Mouse (Mus musculus) C2C12 (cell line): Measurements from ENCODE around the gene Rsph6a. TPM values are rescaled to one million over a fixed set of nuclear protein-coding genes. Genes with fewer than 3 reads are reported as not detected.
A peak's percentile ranks its signal among the peaks of the same experiment; 100 is the strongest.

ENCODE experiments used
- H3K27me3 ChIP-seq: one replicate; pipeline ENCODE4 v1.6.1; 2011; ENCODE audit not compliant: control insufficient read depth, insufficient read depth, insufficient read length
- H3K36me3 ChIP-seq: one replicate; pipeline ENCODE4 v1.6.1; 2011; ENCODE audit not compliant: control insufficient read depth, insufficient read depth
- H3K4me3 ChIP-seq: one replicate; pipeline ENCODE4 v1.5.1; 2011; ENCODE audit warnings: mild to moderate bottlenecking, control low read depth; ENCODE audit not compliant: poor library complexity, insufficient read depth, severe bottlenecking
- H3K79me2 ChIP-seq: one replicate; pipeline ENCODE4 v1.6.1; 2011; ENCODE audit not compliant: control insufficient read depth, insufficient read depth
- H3K79me3 ChIP-seq: one replicate; pipeline ENCODE4 v1.6.1; 2011; ENCODE audit warnings: low read depth, control low read depth
- H3ac ChIP-seq: one replicate; pipeline ENCODE3; 2011; ENCODE audit warnings: low read depth; ENCODE audit not compliant: control insufficient read depth, insufficient read length
- CEBPB ChIP-seq: IDR thresholded peaks from one replicate; pipeline ENCODE4 v1.6.1; 2011; ENCODE audit warnings: low read depth, mild to moderate bottlenecking, control low read depth, moderate library complexity
- CTCF ChIP-seq: IDR thresholded peaks from one replicate; pipeline ENCODE4 v1.5.1; 2011; ENCODE audit not compliant: control insufficient read depth, insufficient read depth, insufficient read length
- FOSL1 ChIP-seq: IDR thresholded peaks from one replicate; pipeline ENCODE4 v1.8.0; 2011; ENCODE audit warnings: mild to moderate bottlenecking, low read length; ENCODE audit not compliant: poor library complexity, insufficient read depth, severe bottlenecking
- MAX ChIP-seq: IDR thresholded peaks from one replicate; pipeline ENCODE4 v1.6.1; 2011; ENCODE audit warnings: mild to moderate bottlenecking, control low read depth
- MYOD1 ChIP-seq: IDR thresholded peaks from one replicate; pipeline ENCODE4 v1.6.1; 2011; ENCODE audit warnings: low read depth; ENCODE audit not compliant: control insufficient read depth, insufficient read length
- MYOG ChIP-seq: IDR thresholded peaks from one replicate; pipeline ENCODE4 v1.6.1; 2011; ENCODE audit not compliant: control insufficient read depth, insufficient read length; ENCODE audit errors: extremely low read depth
- USF1 ChIP-seq: IDR thresholded peaks from one replicate; pipeline ENCODE4 v1.6.1; 2011; ENCODE audit warnings: low read depth, mild to moderate bottlenecking, control low read depth, moderate library complexity
- polyA plus RNA-seq: library from polyadenylated mRNA; unstranded; fragments of >200 nt; fragmentation: generic; extraction: Trizol; gene quantifications from one replicate; pipeline ENCODE4 v1.2.1, GENCODE M21; 2012; ENCODE audit warnings: missing spikeins

Gene Rsph6a
- polyA plus RNA-seq, 1 experiment, result 0.09 TPM

- no peaks in the 10 kb centered on the region for H3K36me3 ChIP-seq
- H3K27me3 ChIP-seq, result peaks cover 12% of the 10 kb centered on the region
- TF ChIP-seq CTCF (no peak), MYOD1 (no peak)
- H3K79me3 ChIP-seq, result peaks cover 17% of the 10 kb centered on the region
- no peak overlapping the region for H3K4me3 ChIP-seq
- H3ac ChIP-seq, result no peak overlapping the region
- peaks cover 30% of the 10 kb centered on the region for H3K79me2 ChIP-seq
Observed at GRCm38 (mm10) chr7:19022189-19022958, 32.1 kb upstream of the Rsph6a start.

DNA sequence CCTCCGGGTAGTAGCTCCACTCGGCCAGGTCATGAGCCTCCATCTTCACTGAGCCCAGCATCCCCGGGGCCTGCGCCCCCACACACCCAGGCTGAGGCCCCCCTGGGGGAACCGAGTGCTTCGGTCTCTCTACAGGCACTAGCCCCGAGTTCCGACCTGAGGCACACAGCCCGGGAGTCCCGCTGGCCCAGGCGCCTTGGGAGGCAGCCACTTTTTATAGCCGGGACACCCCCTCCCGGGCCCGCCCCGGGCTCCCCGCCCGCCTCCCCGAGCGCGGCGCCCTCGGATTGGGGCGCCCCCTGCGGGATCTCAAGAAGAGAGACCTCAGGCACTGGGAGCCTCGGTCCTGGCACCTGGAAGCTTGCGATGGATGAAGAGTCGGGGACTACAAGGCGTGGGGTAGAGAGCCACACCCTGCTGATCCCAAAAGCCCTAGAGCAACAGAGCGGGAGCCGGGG is 31.1 kb upstream of the Rsph6a start, which contains the start of gene Foxa3:
Gene Foxa3, minus strand, starts transcription at position 182 of the 458 bp plus-strand sequence.
- Histone ChIP-seq H3K36me3 (no peaks in the 10 kb centered on the region), H3ac (peak within 1 kb of the TSS; percentile 91), H3K79me3 (peaks cover 18% of the 10 kb centered on the region), H3K79me2 (peaks cover 40% of the 10 kb centered on the region), H3K27me3 (peaks cover 12% of the 10 kb centered on the region), H3K4me3 (peak within 1 kb of the TSS; percentile 63)
- TF ChIP-seq CTCF, result peak; percentile 27
- no peak for TF ChIP-seq MYOD1

DNA sequence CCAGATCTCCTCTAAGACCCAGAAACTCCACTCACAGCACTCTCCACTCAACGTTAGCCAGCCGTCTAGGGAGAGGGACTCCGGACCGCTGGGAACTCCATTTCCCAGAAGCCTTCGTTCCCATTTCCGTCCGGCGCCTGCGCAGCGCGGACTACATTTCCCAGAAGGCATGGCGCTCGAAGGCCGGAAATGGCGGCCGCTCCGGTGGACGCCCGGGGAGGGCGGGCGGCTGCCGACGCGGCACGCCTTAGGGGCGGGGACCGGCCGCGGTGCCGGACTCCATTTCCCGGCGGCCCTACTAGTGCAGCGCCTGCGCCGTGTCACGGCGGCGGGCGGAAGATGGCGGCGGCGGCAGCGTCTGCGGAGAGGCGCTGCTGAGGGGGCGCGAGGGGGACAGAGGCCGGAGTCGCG is 30.4 kb upstream of the Rsph6a start, which contains the start of gene Sympk:
Gene Sympk, plus strand, starts transcription at position 282 of the 411 bp plus-strand sequence.
- Histone ChIP-seq H3K79me3 (peaks cover 18% of the 10 kb centered on the region), H3K4me3 (peak within 1 kb of the TSS; percentile 63), H3K27me3 (peaks cover 12% of the 10 kb centered on the region), H3K79me2 (peaks cover 45% of the 10 kb centered on the region), H3ac (peak within 1 kb of the TSS; percentile 91), H3K36me3 (peaks cover 5% of the 10 kb centered on the region)
- TF ChIP-seq CEBPB (no peak), CTCF (no peak), MYOG (no peak), MAX (no peak), FOSL1 (no peak), MYOD1 (no peak), USF1 (no peak)

DNA sequence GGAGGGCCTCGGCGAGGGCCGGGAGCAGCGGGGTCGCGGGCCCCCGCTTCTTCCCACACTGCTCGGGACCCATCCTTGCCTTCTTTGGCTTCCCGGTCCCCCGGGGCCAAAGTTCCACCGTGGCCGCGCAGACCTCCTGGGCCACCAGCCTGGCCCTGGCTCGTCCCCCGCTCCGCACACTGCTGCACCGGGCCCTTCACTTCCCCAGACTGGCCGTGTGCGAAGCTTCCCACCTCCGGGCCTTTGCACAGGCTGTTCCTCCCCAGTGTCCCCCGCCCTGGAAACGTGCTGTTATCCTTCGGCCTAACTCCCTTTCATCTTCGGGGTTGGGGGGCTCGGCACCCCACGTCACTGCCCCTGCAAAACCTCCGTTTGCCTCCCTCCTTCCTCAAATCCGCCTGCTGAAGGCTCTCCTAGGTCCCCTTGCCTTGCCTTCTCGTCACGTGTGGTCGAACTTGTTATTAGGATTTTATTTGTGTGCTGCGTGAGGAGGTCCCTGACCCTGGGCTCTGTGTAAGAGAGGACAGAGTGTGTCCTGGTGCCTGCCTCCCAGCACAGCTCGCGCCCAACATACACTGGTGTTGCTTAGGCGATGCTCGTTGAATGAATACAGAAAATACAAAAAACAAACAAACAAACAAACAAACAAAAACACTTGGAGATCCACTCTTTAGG is 29.8 kb upstream of the Rsph6a start:
- Histone ChIP-seq H3K27me3 (peaks cover 12% of the 10 kb centered on the region), H3K4me3 (peak overlapping the region; percentile 63), H3K79me3 (peaks cover 18% of the 10 kb centered on the region), H3K36me3 (peaks cover 11% of the 10 kb centered on the region), H3ac (peak overlapping the region; percentile 91), H3K79me2 (peaks cover 45% of the 10 kb centered on the region)
- no peak for TF ChIP-seq MYOD1
- no peak for TF ChIP-seq MYOG
- TF ChIP-seq USF1, result no peak
- no peak for TF ChIP-seq CTCF
- TF ChIP-seq FOSL1, result no peak
- no peak for TF ChIP-seq CEBPB
- no peak for TF ChIP-seq MAX

GRCm38 (mm10) chr7:19028067-19028466 is 26.4 kb upstream of the Rsph6a start:
- H3K36me3 ChIP-seq, result peaks cover 34% of the 10 kb centered on the region
- H3ac ChIP-seq, result no peak overlapping the region
- H3K4me3 ChIP-seq, result no peak overlapping the region
- H3K79me2 ChIP-seq, result peaks cover 45% of the 10 kb centered on the region
- H3K27me3 ChIP-seq, result peaks cover 2% of the 10 kb centered on the region
- TF ChIP-seq MYOD1, result no peak
- no peak for TF ChIP-seq MAX
- TF ChIP-seq USF1, result no peak
- TF ChIP-seq MYOG, result no peak
- TF ChIP-seq CTCF, result no peak
- no peak for TF ChIP-seq FOSL1
- peaks cover 18% of the 10 kb centered on the region for H3K79me3 ChIP-seq
